Mouse (Mus musculus) cerebellum, adult 2 months (tissue): Measurements from ENCODE around the gene Syngr4. TPM values are rescaled to one million over a fixed set of nuclear protein-coding genes. Genes with fewer than 3 reads are reported as not detected.
"Not testable (repeated sequence)": the region's sequence is repeated elsewhere in the genome, so short reads cannot be mapped to it uniquely, and the experiment has no call there.

Source experiments
- DNase-seq, 2 experiments: peaks; one replicate each; pipeline ENCODE4 v3.0.0; 2021
- H3K27ac ChIP-seq: fragments of 200-500 bp; 2 replicates; pipeline ENCODE4 v1.5.1; 2012; ENCODE audit warnings: low read length, control low read depth, inconsistent platforms; ENCODE audit not compliant: insufficient read depth
- H3K27me3 ChIP-seq: fragments of 200-500 bp; 2 replicates; pipeline ENCODE4 v1.6.1; 2012; ENCODE audit warnings: inconsistent platforms, mild to moderate bottlenecking, low read length, moderate library complexity; ENCODE audit not compliant: control insufficient read depth, insufficient read depth
- H3K4me1 ChIP-seq: fragments of 200-500 bp; 2 replicates; pipeline ENCODE4 v1.6.1; 2011; ENCODE audit warnings: low read length; ENCODE audit not compliant: control insufficient read depth, insufficient read depth
- H3K4me3 ChIP-seq: fragments of 200-500 bp; replicated peaks from 2 replicates; pipeline ENCODE3; 2011; ENCODE audit warnings: mild to moderate bottlenecking, low read depth, low read length, control low read depth; ENCODE audit not compliant: insufficient read depth
- CTCF ChIP-seq: fragments of 200-500 bp; IDR thresholded peaks from 2 replicates; pipeline ENCODE4 v1.5.1; 2011; ENCODE audit warnings: low read depth, mild to moderate bottlenecking, control low read depth, low read length, moderate library complexity, borderline replicate concordance; ENCODE audit not compliant: insufficient read depth
- POLR2A ChIP-seq: fragments of 200-500 bp; IDR thresholded peaks from 2 replicates; pipeline ENCODE4 v1.6.1; 2011; ENCODE audit warnings: low read length, control low read depth, borderline replicate concordance; ENCODE audit not compliant: insufficient read depth
- WGBS: fragments of 180-500 bp; shearing (Covaris S2); methylation state at CpG from one replicate; pipeline ENCODE4 v1.1.7; 2018; 5-methylcytosine and 5-hydroxymethylcytosine counted together
- polyA plus RNA-seq: library from polyadenylated mRNA; depleted of rRNA; stranded (reverse); fragments of >200 nt; gene quantifications from 2 replicates; pipeline ENCODE4 v1.2.3, GENCODE M21; 2012; rRNA removed

The Syngr4 gene
- not detected in 2 replicates for polyA plus RNA-seq

GRCm38 (mm10) chr7:45896517-45897257 lies at the start of gene Syngr4, which contains the start of gene Tmem143:
TSS of gene Syngr4 (minus strand) at chr7:45896714.
TSS of gene Tmem143 (plus strand) at chr7:45896941.
- Histone ChIP-seq H3K4me1 (no peaks in the 10 kb centered on the region), H3K4me3 (peak within 1 kb of the TSS; percentile 87), H3K27ac (peak within 1 kb of the TSS; percentile 80), H3K27me3 (no peaks in the 10 kb centered on the region)
- WGBS, result under 1% methylated on average over 40 of the region's 40 CpGs
- peak; percentile 97 to 99 for DNase-seq
- TF ChIP-seq POLR2A (peak; percentile 97), CTCF (no peak)

- H3K27ac ChIP-seq, H3K4me1 ChIP-seq, H3K4me3 ChIP-seq, H3K27me3 ChIP-seq, DNase-seq: not testable (repeated sequence)
- 33% methylated on average over 1 of the region's 1 CpGs for WGBS
Measured at GRCm38 (mm10) chr7:45943280-45943679, 46.8 kb upstream of the Syngr4 start.

GRCm38 (mm10) chr7:45941986-45942385 lies 45.5 kb upstream of the Syngr4 start:
- Histone ChIP-seq H3K27me3 (no peaks in the 10 kb centered on the region), H3K27ac (no peak overlapping the region), H3K4me1 (no peaks in the 10 kb centered on the region), H3K4me3 (no peak overlapping the region)
- DNase-seq, result no peak
- no peak for TF ChIP-seq POLR2A
- TF ChIP-seq CTCF, result no peak
- 89% methylated on average over 9 of the region's 9 CpGs for WGBS

GRCm38 (mm10) chr7:45939836-45940235 lies 43.3 kb upstream of the Syngr4 start:
- Histone ChIP-seq H3K4me1 (no peaks in the 10 kb centered on the region), H3K27me3 (no peaks in the 10 kb centered on the region), H3K27ac (no peak overlapping the region), H3K4me3 (no peak overlapping the region)
- DNase-seq, result no peak
- WGBS, result 30% methylated on average over 2 of the region's 2 CpGs
- no peak for TF ChIP-seq CTCF
- TF ChIP-seq POLR2A, result no peak

- TF ChIP-seq POLR2A (no peak), CTCF (peak; percentile 83)
- WGBS, result 9% methylated on average over 7 of the region's 7 CpGs
Measured at GRCm38 (mm10) chr7:45935114-45935513, 38.6 kb upstream of the Syngr4 start.

GRCm38 (mm10) chr7:45933766-45934165 lies 37.3 kb upstream of the Syngr4 start:
- H3K4me1 ChIP-seq, DNase-seq, H3K4me3 ChIP-seq, H3K27ac ChIP-seq, H3K27me3 ChIP-seq: not testable (repeated sequence)
- 65% methylated on average over 12 of the region's 12 CpGs for WGBS

More at GRCm38 (mm10) chr7:45935114-45935513, 38.6 kb upstream of the Syngr4 start:
- no peaks in the 10 kb centered on the region for H3K4me1 ChIP-seq
- H3K27ac ChIP-seq, result no peak overlapping the region
- DNase-seq, result peak; percentile 42 to 60
- H3K4me3 ChIP-seq, result no peak overlapping the region
- no peaks in the 10 kb centered on the region for H3K27me3 ChIP-seq

GRCm38 (mm10) chr7:45929688-45930087 lies 33.2 kb upstream of the Syngr4 start:
- TF ChIP-seq POLR2A (no peak), CTCF (no peak)
- 81% methylated on average over 1 of the region's 1 CpGs for WGBS
- H3K4me3 ChIP-seq, result no peak overlapping the region
- H3K4me1 ChIP-seq, result 0 out of 2 replicates have a peak, but pooled peaks cover 3% of the 10 kb centered on the region
- no peak overlapping the region for H3K27ac ChIP-seq
- H3K27me3 ChIP-seq, result no peaks in the 10 kb centered on the region
- no peak for DNase-seq

GRCm38 (mm10) chr7:45928626-45929295 lies 32.2 kb upstream of the Syngr4 start:
- no peak overlapping the region for H3K27ac ChIP-seq
- no peaks in the 10 kb centered on the region for H3K27me3 ChIP-seq
- TF ChIP-seq CTCF (no peak), POLR2A (no peak)
- H3K4me3 ChIP-seq, result no peak overlapping the region
- H3K4me1 ChIP-seq, result 0 out of 2 replicates have a peak, but pooled peaks cover 3% of the 10 kb centered on the region
- WGBS, result 10% methylated on average over 22 of the region's 23 CpGs
- no peak for DNase-seq
